Mouse (Mus musculus) intestine, embryonic 15.5 days (tissue): ENCODE results near the gene Epb41l2. TPM values are rescaled to one million over a fixed set of nuclear protein-coding genes. Genes with fewer than 3 reads are reported as not detected.
A peak's percentile ranks its signal among the peaks of the same experiment; 100 is the strongest.

ENCODE experiments used
- ATAC-seq: fragments of 200-750 bp; cut with Nextera tagmentation; 2 replicates; pipeline ENCODE4 v1.8.0; 2017; ENCODE audit warnings: moderate TSS enrichment, moderate library complexity
- H3K27ac ChIP-seq: fragments of 300-500 bp; sonication (generic); 2 replicates; pipeline ENCODE4 v1.5.1; 2015; ENCODE audit warnings: mild to moderate bottlenecking, inconsistent platforms
- H3K27me3 ChIP-seq: fragments of 300-500 bp; sonication (generic); replicated peaks from 2 replicates; pipeline ENCODE4 v1.6.1; 2015; ENCODE audit warnings: inconsistent platforms
- H3K36me3 ChIP-seq: fragments of 300-500 bp; sonication (generic); 2 replicates; pipeline ENCODE4 v1.6.1; 2015; ENCODE audit warnings: inconsistent platforms
- H3K4me1 ChIP-seq: fragments of 300-500 bp; sonication (generic); replicated peaks from 2 replicates; pipeline ENCODE4 v1.6.1; 2015; ENCODE audit warnings: inconsistent platforms
- H3K4me2 ChIP-seq: fragments of 300-500 bp; sonication (generic); replicated peaks from 2 replicates; pipeline ENCODE4 v1.6.1; 2015; ENCODE audit warnings: mild to moderate bottlenecking, inconsistent platforms
- H3K4me3 ChIP-seq: fragments of 300-500 bp; sonication (generic); replicated peaks from 2 replicates; pipeline ENCODE4 v1.5.1; 2015; ENCODE audit warnings: inconsistent platforms
- H3K9ac ChIP-seq: fragments of 300-500 bp; sonication (generic); 2 replicates; pipeline ENCODE4 v1.6.1; 2015; ENCODE audit warnings: inconsistent platforms
- H3K9me3 ChIP-seq: fragments of 300-500 bp; sonication (generic); 2 replicates; pipeline ENCODE4 v1.6.1; 2016; ENCODE audit warnings: inconsistent platforms
- WGBS: fragments of 180-500 bp; shearing (Covaris S2); methylation state at CpG from one replicate; pipeline ENCODE4 v1.1.7; 2015; 5-methylcytosine and 5-hydroxymethylcytosine counted together
- polyA plus RNA-seq: library from polyadenylated mRNA; unstranded; fragments of >200 nt; fragmentation: Nextera tagmentation; extraction: Ambion mirVana; gene quantifications from 2 replicates; pipeline ENCODE4 v1.2.1, GENCODE M21; 2015

The Epb41l2 gene
- polyA plus RNA-seq, 1 experiment from 2014 or later = 42.1 TPM

GRCm38 (mm10) chr10:25448676-25449075 is 89.1 kb downstream of the Epb41l2 start:
- H3K27me3 ChIP-seq = no peaks in the 10 kb centered on the region
- no peaks in the 10 kb centered on the region for H3K4me1 ChIP-seq
- H3K4me2 ChIP-seq = no peak overlapping the region
- no peak for ATAC-seq
- H3K9ac ChIP-seq = no peak overlapping the region
- H3K27ac ChIP-seq = no peak overlapping the region
- H3K36me3 ChIP-seq = no peaks in the 10 kb centered on the region
- no peak overlapping the region for H3K4me3 ChIP-seq
- 81% methylated on average over 4 of the region's 4 CpGs for WGBS
- no peaks in the 10 kb centered on the region for H3K9me3 ChIP-seq

DNA sequence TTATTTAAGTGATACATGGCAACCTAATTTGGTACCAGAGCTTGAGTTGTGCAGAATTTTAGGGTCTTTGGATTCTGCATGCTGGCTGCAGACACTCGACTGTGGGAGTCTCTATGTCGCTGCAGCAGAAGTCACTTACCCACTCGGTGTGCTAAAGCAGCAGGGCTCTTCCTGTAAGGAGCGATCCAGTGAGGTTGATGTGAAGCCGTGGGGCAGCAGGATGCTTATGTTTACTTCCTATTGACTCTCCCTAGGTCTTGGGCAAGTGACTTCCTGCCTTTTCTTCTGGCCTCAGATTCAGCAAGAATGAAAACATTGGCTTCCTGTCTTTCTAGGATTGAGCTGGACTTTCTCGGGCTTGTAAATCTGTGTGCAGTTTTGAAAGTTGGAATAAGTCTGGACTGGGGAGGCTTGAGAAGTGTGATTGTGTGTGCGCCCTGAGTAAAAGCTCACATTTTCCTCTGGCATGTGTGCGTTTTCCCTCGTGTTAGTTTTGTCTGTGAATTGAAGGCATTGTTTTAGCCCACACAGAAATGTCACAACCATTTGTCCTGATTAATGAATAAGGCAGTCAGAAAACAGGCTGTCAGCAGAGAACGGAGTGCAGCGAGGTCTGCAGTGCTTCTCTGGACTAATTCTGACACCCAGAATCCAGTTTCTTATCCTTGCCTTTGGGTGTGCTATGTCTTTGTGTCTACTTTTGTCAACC is 89.9 kb downstream of the Epb41l2 start:
- Histone ChIP-seq H3K27ac (no peak overlapping the region), H3K9me3 (no peaks in the 10 kb centered on the region), H3K4me3 (no peak overlapping the region), H3K9ac (no peak overlapping the region), H3K36me3 (no peaks in the 10 kb centered on the region), H3K27me3 (no peaks in the 10 kb centered on the region), H3K4me1 (no peaks in the 10 kb centered on the region), H3K4me2 (no peak overlapping the region)
- 34% methylated on average over 11 of the region's 11 CpGs for WGBS
- ATAC-seq = no peak

- ATAC-seq = 0 out of 2 replicates have a peak, but pooled peaks have one; percentile 43
- Histone ChIP-seq H3K4me1 (no peaks in the 10 kb centered on the region), H3K27ac (no peak overlapping the region), H3K4me2 (no peak overlapping the region), H3K36me3 (no peaks in the 10 kb centered on the region), H3K4me3 (no peak overlapping the region), H3K9ac (no peak overlapping the region), H3K9me3 (no peaks in the 10 kb centered on the region), H3K27me3 (no peaks in the 10 kb centered on the region)
- 70% methylated on average over 9 of the region's 9 CpGs for WGBS
Observed at GRCm38 (mm10) chr10:25453150-25453549, 93.6 kb downstream of the Epb41l2 start.

GRCm38 (mm10) chr10:25453772-25454171 is 94.2 kb downstream of the Epb41l2 start:
- no peaks in the 10 kb centered on the region for H3K9me3 ChIP-seq
- ATAC-seq = no peak
- no peak overlapping the region for H3K4me3 ChIP-seq
- no peak overlapping the region for H3K27ac ChIP-seq
- H3K9ac ChIP-seq = no peak overlapping the region
- H3K4me1 ChIP-seq = no peaks in the 10 kb centered on the region
- H3K36me3 ChIP-seq = no peaks in the 10 kb centered on the region
- no peak overlapping the region for H3K4me2 ChIP-seq
- WGBS = 84% methylated on average over 10 of the region's 10 CpGs
- H3K27me3 ChIP-seq = no peaks in the 10 kb centered on the region

- Histone ChIP-seq H3K36me3 (no peaks in the 10 kb centered on the region), H3K4me3 (no peak overlapping the region), H3K27ac (no peak overlapping the region), H3K4me1 (no peaks in the 10 kb centered on the region), H3K9me3 (no peaks in the 10 kb centered on the region), H3K4me2 (no peak overlapping the region), H3K27me3 (no peaks in the 10 kb centered on the region), H3K9ac (no peak overlapping the region)
- no peak for ATAC-seq
- WGBS = 81% methylated on average over 6 of the region's 6 CpGs
Observed at GRCm38 (mm10) chr10:25457118-25457517, 97.5 kb downstream of the Epb41l2 start.

GRCm38 (mm10) chr10:25457996-25458395 is 98.4 kb downstream of the Epb41l2 start:
- H3K4me2 ChIP-seq = no peak overlapping the region
- no peak overlapping the region for H3K9ac ChIP-seq
- no peaks in the 10 kb centered on the region for H3K4me1 ChIP-seq
- H3K27me3 ChIP-seq = no peaks in the 10 kb centered on the region
- H3K4me3 ChIP-seq = no peak overlapping the region
- no peak for ATAC-seq
- no peaks in the 10 kb centered on the region for H3K9me3 ChIP-seq
- no peaks in the 10 kb centered on the region for H3K36me3 ChIP-seq
- 78% methylated on average over 4 of the region's 4 CpGs for WGBS
- H3K27ac ChIP-seq = no peak overlapping the region

- Histone ChIP-seq H3K27me3 (no peaks in the 10 kb centered on the region), H3K36me3 (no peaks in the 10 kb centered on the region), H3K4me2 (no peak overlapping the region), H3K9ac (no peak overlapping the region), H3K27ac (no peak overlapping the region), H3K9me3 (no peaks in the 10 kb centered on the region), H3K4me3 (no peak overlapping the region), H3K4me1 (no peaks in the 10 kb centered on the region)
- 29% methylated on average over 1 of the region's 1 CpGs for WGBS
- ATAC-seq = no peak
Observed at GRCm38 (mm10) chr10:25461832-25462231, 102.2 kb downstream of the Epb41l2 start.

GRCm38 (mm10) chr10:25462669-25463068 is 103.1 kb downstream of the Epb41l2 start:
- no peaks in the 10 kb centered on the region for H3K36me3 ChIP-seq

GRCm38 (mm10) chr10:25466493-25466892 is 106.9 kb downstream of the Epb41l2 start:
- H3K4me3 ChIP-seq = no peak overlapping the region
- H3K27me3 ChIP-seq = no peaks in the 10 kb centered on the region
- H3K9me3 ChIP-seq = no peaks in the 10 kb centered on the region
- H3K9ac ChIP-seq = no peak overlapping the region
- no peaks in the 10 kb centered on the region for H3K36me3 ChIP-seq
- ATAC-seq = no peak
- H3K4me2 ChIP-seq = no peak overlapping the region
- no peak overlapping the region for H3K27ac ChIP-seq
- H3K4me1 ChIP-seq = no peaks in the 10 kb centered on the region
- 41% methylated on average over 2 of the region's 2 CpGs for WGBS

More at GRCm38 (mm10) chr10:25462669-25463068, 103.1 kb downstream of the Epb41l2 start:
- Histone ChIP-seq H3K27ac (no peak overlapping the region), H3K4me1 (no peaks in the 10 kb centered on the region), H3K4me3 (no peak overlapping the region), H3K9me3 (no peaks in the 10 kb centered on the region), H3K9ac (no peak overlapping the region), H3K27me3 (no peaks in the 10 kb centered on the region), H3K4me2 (no peak overlapping the region)
- WGBS = 81% methylated on average over 3 of the region's 3 CpGs
- no peak for ATAC-seq

DNA sequence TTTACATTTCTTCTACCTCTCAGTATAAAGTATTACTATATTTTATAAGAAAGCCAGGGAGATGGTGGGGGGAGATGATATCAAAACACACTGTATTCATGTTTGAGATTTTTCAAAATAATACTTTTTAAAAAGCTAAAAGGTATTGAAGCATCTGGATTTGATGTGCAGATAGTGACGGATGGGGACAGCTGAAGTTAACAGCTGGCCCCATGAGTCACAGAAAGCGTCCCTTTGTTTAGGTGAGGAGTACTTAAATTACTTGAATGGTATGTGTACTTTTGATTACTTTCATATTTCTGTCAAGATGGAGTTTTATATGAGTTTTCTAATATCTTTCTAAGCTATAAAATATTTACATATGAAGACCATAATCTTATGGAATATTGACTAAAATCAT is 112.3 kb downstream of the Epb41l2 start:
- H3K27me3 ChIP-seq = no peaks in the 10 kb centered on the region
- no peak for ATAC-seq
- H3K9me3 ChIP-seq = no peaks in the 10 kb centered on the region
- no peak overlapping the region for H3K27ac ChIP-seq
- 0 out of 2 replicates have a peak, but pooled peaks cover 3% of the 10 kb centered on the region for H3K36me3 ChIP-seq
- WGBS = 67% methylated on average over 2 of the region's 2 CpGs
- no peaks in the 10 kb centered on the region for H3K4me1 ChIP-seq
- no peak overlapping the region for H3K4me3 ChIP-seq
- H3K4me2 ChIP-seq = no peak overlapping the region
- no peak overlapping the region for H3K9ac ChIP-seq

GRCm38 (mm10) chr10:25479716-25480115 is 120.1 kb downstream of the Epb41l2 start:
- WGBS = 88% methylated on average over 3 of the region's 3 CpGs
- Histone ChIP-seq H3K9me3 (no peaks in the 10 kb centered on the region), H3K4me1 (0 out of 2 replicates have a peak, but pooled peaks cover 2% of the 10 kb centered on the region), H3K4me3 (no peak overlapping the region), H3K27ac (no peak overlapping the region), H3K4me2 (no peak overlapping the region), H3K27me3 (no peaks in the 10 kb centered on the region), H3K9ac (no peak overlapping the region), H3K36me3 (no peaks in the 10 kb centered on the region)
- ATAC-seq = no peak

- H3K27me3 ChIP-seq = no peaks in the 10 kb centered on the region
- H3K4me1 ChIP-seq = 0 out of 2 replicates have a peak, but pooled peaks cover 2% of the 10 kb centered on the region
- no peaks in the 10 kb centered on the region for H3K36me3 ChIP-seq
- no peak overlapping the region for H3K27ac ChIP-seq
- H3K4me3 ChIP-seq = no peak overlapping the region
- no peak for ATAC-seq
- WGBS = 57% methylated on average over 5 of the region's 5 CpGs
- H3K4me2 ChIP-seq = no peak overlapping the region
- H3K9me3 ChIP-seq = no peaks in the 10 kb centered on the region
- no peak overlapping the region for H3K9ac ChIP-seq
Observed at GRCm38 (mm10) chr10:25482791-25483190, 123.2 kb downstream of the Epb41l2 start.

- Histone ChIP-seq H3K36me3 (no peaks in the 10 kb centered on the region), H3K4me3 (no peak overlapping the region), H3K4me1 (no peaks in the 10 kb centered on the region), H3K9me3 (no peaks in the 10 kb centered on the region), H3K27ac (no peak overlapping the region), H3K27me3 (no peaks in the 10 kb centered on the region), H3K9ac (no peak overlapping the region), H3K4me2 (no peak overlapping the region)
- no peak; the same call in 1 of the 2 replicates for ATAC-seq
- WGBS = 3% methylated on average over 1 of the region's 1 CpGs
Observed at GRCm38 (mm10) chr10:25488456-25488855, 128.9 kb downstream of the Epb41l2 start.
